Mouse (Mus musculus): ENCODE measurements around the gene Efcc1.

GRCm38 (mm10) chr6:87706246-87706645, 24.4 kb upstream of the Efcc1 start:
- TF ChIP-seq POLR2A (IDR thresholded peaks at IDR 0.05; ENCODE audit: borderline replicate concordance, extremely low read depth, low read depth, low read length): no peak
- no peak for TF ChIP-seq CTCF (IDR thresholded peaks at IDR 0.05; ENCODE audit: insufficient read depth, low read length)
